Mouse (Mus musculus): ENCODE measurements around the gene Ccdc102a.

DNA sequence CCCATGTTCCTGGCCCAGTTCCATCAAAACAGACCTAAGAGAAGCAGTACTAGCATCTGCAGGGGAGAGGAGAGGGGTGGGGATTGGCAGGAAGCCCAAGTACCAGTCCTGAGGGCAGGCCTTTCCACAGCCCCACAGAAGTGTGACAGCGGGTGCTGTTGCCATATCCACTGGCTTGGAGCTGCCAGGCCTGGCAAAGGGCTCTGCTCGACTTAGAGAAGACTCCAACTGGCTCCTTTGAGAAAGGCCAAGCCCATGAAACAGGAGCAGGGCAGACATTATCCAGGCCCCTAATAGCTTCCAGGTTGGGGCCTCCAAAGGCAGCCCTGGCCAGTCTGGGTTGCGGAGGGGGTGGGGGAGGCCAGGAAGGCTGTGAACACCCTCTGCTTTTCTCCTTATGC is 3.2 kb downstream of the Ccdc102a start:
- TF ChIP-seq CTCF (conservative IDR thresholded peaks at IDR 0.05; ENCODE audit: insufficient read depth, insufficient read length, low read depth, low read length), result no peak
- TF ChIP-seq POLR2A (IDR thresholded peaks at IDR 0.05; ENCODE audit: low read depth, low read length), result no peak

Data from kidney, adult 2 months (tissue).